Mouse (Mus musculus): ENCODE results near the gene Gigyf2. TPM values are rescaled to one million over a fixed set of nuclear protein-coding genes. Genes with fewer than 3 reads are reported as not detected.

The Gigyf2 gene
- total RNA-seq, 2 experiments from 2014 or later, result 135 to 140 TPM

DNA sequence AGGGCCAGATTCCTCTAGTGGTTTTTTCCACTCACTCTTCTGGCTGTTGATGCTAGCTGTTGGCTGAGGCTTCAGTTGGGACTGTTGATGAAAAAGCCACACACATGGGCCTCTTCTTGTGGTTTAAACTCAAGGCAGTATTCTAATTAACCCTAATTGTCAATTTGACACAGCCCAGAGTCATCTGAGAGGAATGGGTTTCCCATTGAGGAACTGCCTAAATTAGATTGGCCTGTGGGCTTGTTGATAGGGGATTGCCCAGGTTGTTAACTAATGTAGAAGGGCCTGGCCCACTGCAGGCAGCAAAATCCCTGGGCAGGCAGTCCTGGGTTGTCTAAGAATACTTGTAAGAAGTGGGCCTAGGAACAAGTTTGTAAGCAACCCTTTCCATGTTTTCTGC lies 2.1 kb upstream of the Gigyf2 start:
- no peak for DNase-seq (ENCODE audit: extremely low spot score in 1 of 2, low spot score in 2 of 2)
- intact Hi-C loops (cut with DNase I), result no loop called here
- no peak for TF ChIP-seq CTCF (IDR thresholded peaks at IDR 0.05)

DNA sequence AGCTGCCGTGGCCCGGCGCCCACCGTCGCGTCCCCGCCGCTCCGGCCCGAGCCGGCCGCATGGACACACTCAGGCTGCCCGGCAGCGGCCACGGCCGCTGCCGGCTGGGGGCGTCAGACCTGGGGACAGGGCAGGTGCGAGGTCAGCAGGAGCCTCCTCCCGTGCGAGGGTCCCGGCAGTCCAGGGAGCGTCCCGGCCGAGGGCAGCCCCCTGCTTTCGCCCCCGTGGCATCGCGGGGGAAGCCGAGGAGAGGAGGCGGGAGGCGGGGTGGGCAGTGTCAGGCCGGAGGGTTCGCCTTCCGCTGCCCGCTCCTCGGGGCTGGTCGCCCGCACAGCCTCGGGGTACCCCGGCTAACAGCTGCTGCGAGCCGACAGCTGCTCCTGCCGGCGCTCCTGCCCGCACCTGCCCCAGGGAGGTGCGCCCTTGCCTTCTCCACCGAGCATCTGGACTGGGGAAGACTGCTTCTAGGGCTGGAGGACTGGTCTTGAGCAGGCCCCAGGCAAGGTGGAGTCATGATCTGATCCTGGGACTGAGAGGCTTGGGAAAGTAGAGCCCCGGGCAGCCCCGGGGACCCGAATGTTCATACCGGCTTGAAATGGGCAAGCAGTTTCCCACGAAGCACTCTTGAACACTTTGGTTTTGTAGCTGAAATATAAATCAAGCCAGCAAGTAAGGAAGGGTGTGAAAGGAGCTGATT lies 515 bp downstream of the Gigyf2 start:
- Histone ChIP-seq H3K4me3 (peak overlapping the region; percentile 94), H3K27ac (peak overlapping the region; percentile 92)
- TF ChIP-seq CTCF (IDR thresholded peaks at IDR 0.05), result no peak
- no peak for DNase-seq (ENCODE audit: extremely low spot score in 1 of 2, low spot score in 2 of 2)
- intact Hi-C loops (cut with DNase I), result no loop called here

More for the DNA sequence above, 2.1 kb upstream of the Gigyf2 start:
- Histone ChIP-seq H3K27ac (no peak overlapping the region), H3K4me3 (no peak overlapping the region)

DNA sequence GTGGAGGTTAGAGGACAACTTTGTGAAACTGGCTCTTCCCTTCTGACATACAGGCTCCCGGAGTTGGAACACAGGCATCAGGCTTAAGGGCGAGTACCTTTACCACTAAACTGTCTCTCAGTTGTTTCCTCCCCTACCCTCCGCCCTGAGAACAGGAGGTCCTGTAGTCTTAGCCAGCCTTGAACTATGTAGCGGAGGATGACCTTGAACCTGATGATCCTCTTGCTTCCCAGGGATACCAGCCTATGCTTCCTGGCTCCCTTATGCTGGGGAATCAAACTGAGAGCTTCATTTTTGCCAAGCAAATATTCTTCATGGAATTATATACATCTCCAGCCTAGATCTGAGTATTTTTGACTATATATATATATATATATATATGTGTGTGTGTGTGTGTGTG lies 5.0 kb downstream of the Gigyf2 start:
- H3K4me3 ChIP-seq, result no peak overlapping the region
- intact Hi-C loops (cut with DNase I), result no loop called here
- DNase-seq (ENCODE audit: extremely low spot score in 1 of 2, low spot score in 2 of 2), result no peak
- TF ChIP-seq CTCF (IDR thresholded peaks at IDR 0.05), result no peak
- no peak overlapping the region for H3K27ac ChIP-seq

DNA sequence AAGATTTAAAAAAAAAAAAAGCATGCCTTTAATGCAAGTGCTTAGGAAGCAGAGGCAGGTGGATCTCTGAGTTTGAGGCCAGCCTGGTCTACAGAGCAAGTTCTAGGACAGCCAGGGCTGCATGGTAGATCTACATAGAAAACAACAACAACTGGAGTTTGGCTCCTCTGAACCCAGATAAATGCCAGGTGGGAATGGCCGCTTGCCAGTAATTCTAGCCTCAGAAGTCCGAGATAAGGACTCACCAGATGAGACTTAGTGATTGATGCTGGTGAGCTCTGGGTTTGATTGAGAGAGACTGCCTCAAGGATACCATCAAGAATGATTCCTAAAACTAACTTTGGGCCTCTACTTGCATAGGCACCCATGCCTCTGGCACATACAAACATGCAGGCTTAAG lies 23.8 kb downstream of the Gigyf2 start:
- H3K4me3 ChIP-seq, result no peak overlapping the region
- DNase-seq (ENCODE audit: extremely low spot score in 1 of 2, low spot score in 2 of 2), result no peak
- H3K27ac ChIP-seq, result no peak overlapping the region
- no peak for TF ChIP-seq CTCF (IDR thresholded peaks at IDR 0.05)
- intact Hi-C loops (cut with DNase I), result no loop called here

DNA sequence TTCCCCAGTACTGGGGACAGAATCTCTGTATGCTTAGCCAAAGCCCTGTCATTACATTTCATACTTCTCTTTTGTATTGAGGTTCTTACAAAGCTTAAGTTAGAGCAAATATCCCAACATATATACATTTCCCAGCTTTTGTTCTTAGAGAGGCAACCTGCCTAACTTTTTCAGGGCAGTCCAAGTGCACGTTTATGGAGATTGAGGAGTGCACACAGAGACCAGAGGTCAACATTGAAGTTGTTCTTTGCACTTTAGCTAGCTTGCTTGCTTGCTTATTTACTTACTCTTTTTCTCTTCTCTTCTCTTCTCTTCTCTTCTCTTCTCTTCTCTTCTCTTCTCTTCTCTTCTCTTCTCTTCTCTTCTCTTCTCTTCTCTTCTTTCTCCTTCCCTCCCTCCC lies 33.5 kb downstream of the Gigyf2 start:
- Histone ChIP-seq H3K4me3 (no peak overlapping the region), H3K27ac (no peak overlapping the region)
- intact Hi-C loops (cut with DNase I), result no loop called here
- TF ChIP-seq CTCF (IDR thresholded peaks at IDR 0.05), result no peak
- DNase-seq (ENCODE audit: extremely low spot score in 1 of 2, low spot score in 2 of 2), result no peak

DNA sequence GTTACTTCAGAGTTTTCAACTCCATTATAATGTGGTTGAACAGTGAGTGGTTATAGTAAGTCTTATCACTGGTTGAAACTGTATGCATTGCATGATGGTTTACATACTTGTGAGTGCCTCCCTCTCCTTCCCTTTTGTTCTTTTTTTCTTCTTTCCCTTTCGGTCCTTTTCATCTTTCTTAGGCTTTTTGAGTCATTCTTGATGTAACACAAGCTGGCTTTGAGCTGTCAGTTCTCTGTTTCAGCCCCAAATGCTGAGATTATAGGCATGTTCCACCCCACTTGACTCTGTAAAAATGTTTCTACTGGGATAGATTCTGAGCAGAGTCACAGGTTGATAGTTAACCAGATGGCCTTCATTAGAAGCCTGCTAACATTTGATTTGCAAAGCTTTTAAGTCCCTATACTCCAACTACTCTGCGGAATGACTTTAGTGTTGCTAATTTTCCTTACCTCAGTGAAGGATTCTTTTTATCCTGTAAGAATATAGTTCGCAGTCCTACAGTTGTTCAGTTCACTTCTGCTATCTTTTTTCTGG lies 51.3 kb downstream of the Gigyf2 start:
- Histone ChIP-seq H3K27ac (no peak overlapping the region), H3K4me3 (no peak overlapping the region)
- no peak for DNase-seq (ENCODE audit: extremely low spot score in 1 of 2, low spot score in 2 of 2)
- no peak for TF ChIP-seq CTCF (IDR thresholded peaks at IDR 0.05)
- intact Hi-C loops (cut with DNase I), result no loop called here

DNA sequence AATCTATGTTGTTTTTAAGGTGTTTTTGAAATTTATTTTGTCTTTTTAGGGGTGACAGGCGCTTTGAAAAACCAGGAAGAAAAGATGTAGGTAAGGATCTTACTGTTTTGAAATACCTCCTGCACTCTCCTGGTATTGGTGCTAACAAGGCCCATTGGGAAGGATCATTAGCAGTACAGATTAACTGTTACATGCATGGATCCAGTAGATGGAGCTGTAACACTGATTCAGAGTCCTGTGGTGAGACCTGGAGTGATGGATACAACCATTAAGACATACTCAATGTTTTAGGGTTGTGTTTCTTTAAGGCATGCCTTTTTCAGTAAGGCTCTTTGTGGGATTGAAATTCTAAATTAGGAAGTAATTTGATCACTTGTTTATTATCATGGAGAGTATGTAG lies 53.1 kb downstream of the Gigyf2 start:
- Histone ChIP-seq H3K4me3 (no peak overlapping the region), H3K27ac (no peak overlapping the region)
- intact Hi-C loops (cut with DNase I), result no loop called here
- peak; percentile 42 for TF ChIP-seq CTCF (IDR thresholded peaks at IDR 0.05)
- no peak for DNase-seq (ENCODE audit: extremely low spot score in 1 of 2, low spot score in 2 of 2)

DNA sequence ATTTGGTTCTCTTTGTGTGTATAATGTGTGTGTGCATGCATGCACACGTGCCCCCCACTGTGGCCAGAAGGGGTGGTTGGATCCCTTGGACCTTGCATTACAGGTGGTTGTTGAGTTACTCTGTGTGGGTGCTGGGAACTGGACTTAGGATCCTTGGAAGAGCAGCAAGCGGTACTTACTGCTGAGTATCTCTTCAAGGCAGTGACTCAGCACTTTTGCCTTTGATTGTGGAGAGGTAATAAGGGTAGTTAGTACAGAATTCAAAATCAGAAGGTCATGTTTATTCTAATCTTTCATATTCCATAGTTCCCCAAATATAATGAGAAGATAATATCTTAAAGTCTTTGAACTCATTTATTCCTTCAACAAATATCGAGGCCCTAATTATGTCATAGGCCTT lies 54.4 kb downstream of the Gigyf2 start:
- intact Hi-C loops (cut with DNase I), result no loop called here
- no peak overlapping the region for H3K4me3 ChIP-seq
- TF ChIP-seq CTCF (IDR thresholded peaks at IDR 0.05), result no peak
- DNase-seq (ENCODE audit: extremely low spot score in 1 of 2, low spot score in 2 of 2), result no peak
- H3K27ac ChIP-seq, result no peak overlapping the region

DNA sequence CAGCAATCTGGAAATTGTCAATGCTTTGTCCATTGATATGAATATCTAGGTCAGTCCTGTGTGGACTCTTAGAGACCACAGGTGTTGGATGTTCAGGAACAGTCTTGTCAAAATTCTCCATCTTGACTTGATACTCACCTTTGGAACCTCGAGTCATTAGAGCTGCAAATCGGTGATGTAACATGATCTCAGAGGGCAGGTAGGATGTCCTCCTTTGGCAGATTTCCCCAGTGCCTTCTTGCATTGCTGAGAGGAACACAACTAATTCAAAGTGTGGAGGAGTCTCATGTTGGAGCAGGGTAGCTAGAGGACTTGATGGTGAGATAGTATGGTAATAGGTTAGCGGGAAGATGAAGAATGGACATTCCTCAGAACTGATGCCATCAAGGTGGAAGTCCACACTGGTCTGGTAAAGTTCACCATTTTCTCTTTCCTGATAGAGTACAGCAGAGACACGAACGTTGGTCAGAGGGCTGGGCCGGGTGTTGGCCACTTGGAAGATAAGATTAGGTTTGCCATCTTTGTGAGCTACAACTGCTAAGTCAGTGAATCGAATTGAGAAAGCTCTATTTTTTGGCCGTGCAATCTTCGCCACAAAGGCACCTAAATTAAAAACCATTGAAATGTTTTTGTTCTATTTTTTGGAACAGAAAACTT lies 59.8 kb downstream of the Gigyf2 start:
- no peak overlapping the region for H3K4me3 ChIP-seq
- intact Hi-C loops (cut with DNase I), result no loop called here
- H3K27ac ChIP-seq, result no peak overlapping the region
- TF ChIP-seq CTCF (IDR thresholded peaks at IDR 0.05), result no peak
- DNase-seq (ENCODE audit: extremely low spot score in 1 of 2, low spot score in 2 of 2), result no peak

DNA sequence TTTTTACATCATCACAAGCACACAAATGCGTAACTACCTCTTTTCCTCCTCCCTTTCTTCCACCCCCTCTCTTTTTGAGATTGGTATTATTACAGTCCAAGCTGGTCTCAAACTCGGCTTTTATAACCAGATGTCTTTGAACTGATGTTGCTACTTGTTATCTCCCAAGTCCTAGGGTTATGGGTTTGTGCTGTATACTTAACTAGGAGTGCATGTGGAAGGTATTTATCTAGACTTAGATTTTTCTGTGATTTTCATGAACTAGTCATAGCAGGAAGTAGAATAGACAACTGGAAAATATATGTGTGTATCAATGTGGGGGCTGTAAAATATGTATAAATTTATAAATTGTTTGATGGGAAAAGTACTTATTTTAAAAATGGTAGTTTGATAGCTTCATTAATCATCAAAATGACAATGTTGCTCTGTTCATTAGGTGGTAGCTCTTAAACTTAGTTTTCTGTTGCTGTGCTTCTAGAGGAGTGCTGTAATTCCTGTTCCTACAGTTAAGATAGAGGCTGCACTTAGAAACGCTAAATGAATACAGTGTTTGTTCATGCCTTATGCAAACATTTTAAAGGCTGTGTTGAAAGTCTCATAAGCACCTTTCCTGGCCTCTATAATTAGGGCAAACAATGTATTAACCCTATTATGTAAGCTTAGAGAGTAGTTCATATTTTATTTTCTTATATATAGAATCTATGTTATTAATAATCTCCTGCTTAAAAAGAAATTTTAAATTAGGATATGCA lies 66.8 kb downstream of the Gigyf2 start:
- intact Hi-C loops (cut with DNase I), result no loop called here
- Histone ChIP-seq H3K4me3 (no peak overlapping the region), H3K27ac (no peak overlapping the region)
- no peak for TF ChIP-seq CTCF (IDR thresholded peaks at IDR 0.05)
- DNase-seq (ENCODE audit: extremely low spot score in 1 of 2, low spot score in 2 of 2), result no peak

DNA sequence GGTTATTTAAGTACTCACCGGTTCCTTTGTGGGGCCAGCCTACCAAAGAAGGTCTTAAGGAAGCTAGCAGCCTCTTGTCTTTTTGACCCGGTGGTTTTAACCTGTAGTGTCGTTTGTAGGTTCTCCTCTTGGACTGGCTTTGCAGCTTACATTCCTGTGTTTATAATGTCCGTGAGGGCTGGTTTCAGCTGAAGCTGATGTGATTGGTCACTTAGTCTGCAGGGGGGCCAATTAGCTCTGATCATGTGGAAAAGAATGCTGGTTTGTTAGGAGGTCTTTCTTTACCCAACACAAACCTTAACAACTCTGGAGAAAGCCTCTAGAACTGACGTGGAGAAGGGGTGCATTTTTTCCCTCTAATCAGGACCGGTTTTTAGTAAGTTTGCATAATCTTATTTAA lies 67.8 kb downstream of the Gigyf2 start, which contains the start of gene Kcnj13:
Gene Kcnj13, minus strand, starts transcription at position 136 of the 400 bp plus-strand sequence.
- H3K27ac ChIP-seq, result no peak within 1 kb of the TSS
- TF ChIP-seq CTCF (IDR thresholded peaks at IDR 0.05), result no peak
- H3K4me3 ChIP-seq, result no peak within 1 kb of the TSS
- no peak for DNase-seq (ENCODE audit: extremely low spot score in 1 of 2, low spot score in 2 of 2)
- intact Hi-C loops (cut with DNase I), result no loop called here

All from left cerebral cortex, adult 2 months (tissue).